Mouse (Mus musculus) hindbrain, embryonic 12.5 days (tissue): ENCODE measurements at regions not wholly inside any gene's neighbourhood (a gene's known extent, or its start where the extent isn't known, plus 50 kb on each side); places are given as distances from the start of the nearest gene placed in this dataset.
A peak's percentile ranks its signal among the peaks of the same experiment; 100 is the strongest.

Experiments
- ATAC-seq: fragments of 200-750 bp; cut with Nextera tagmentation; 2 replicates; pipeline ENCODE4 v1.8.0; 2017; ENCODE audit warnings: moderate TSS enrichment; ENCODE audit not compliant: low FRiP score
- H3K27ac ChIP-seq: fragments of 300-500 bp; sonication (generic); 2 replicates; pipeline ENCODE4 v1.5.1; 2016; ENCODE audit warnings: mild to moderate bottlenecking
- H3K27me3 ChIP-seq: fragments of 300-500 bp; sonication (generic); 2 replicates; pipeline ENCODE4 v1.6.1; 2016; ENCODE audit warnings: mild to moderate bottlenecking
- H3K36me3 ChIP-seq: fragments of 300-500 bp; sonication (generic); 2 replicates; pipeline ENCODE4 v1.6.1; 2016; ENCODE audit warnings: mild to moderate bottlenecking
- H3K4me1 ChIP-seq: fragments of 300-500 bp; sonication (generic); 2 replicates; pipeline ENCODE4 v1.6.1; 2016
- H3K4me2 ChIP-seq: fragments of 300-500 bp; sonication (generic); replicated peaks from 2 replicates; pipeline ENCODE4 v1.6.1; 2016; ENCODE audit warnings: mild to moderate bottlenecking
- H3K4me3 ChIP-seq: fragments of 300-500 bp; sonication (generic); 2 replicates; pipeline ENCODE4 v1.5.1; 2016; ENCODE audit warnings: mild to moderate bottlenecking
- H3K9ac ChIP-seq: fragments of 300-500 bp; sonication (generic); 2 replicates; pipeline ENCODE4 v1.6.1; 2016; ENCODE audit warnings: mild to moderate bottlenecking, moderate library complexity
- H3K9me3 ChIP-seq: fragments of 300-500 bp; sonication (generic); replicated peaks from 2 replicates; pipeline ENCODE4 v1.6.1; 2016; ENCODE audit warnings: mild to moderate bottlenecking
- WGBS: fragments of 180-500 bp; shearing (Covaris S2); methylation state at CpG from one replicate; pipeline ENCODE4 v1.1.7; 2016; 5-methylcytosine and 5-hydroxymethylcytosine counted together

- no peaks in the 10 kb centered on the region for H3K27me3 ChIP-seq
- no peak overlapping the region for H3K9ac ChIP-seq
- no peak overlapping the region for H3K4me2 ChIP-seq
- 90% methylated on average over 3 of the region's 3 CpGs for WGBS
- no peak for ATAC-seq
- H3K27ac ChIP-seq, result no peak overlapping the region
- no peaks in the 10 kb centered on the region for H3K9me3 ChIP-seq
- H3K4me1 ChIP-seq, result no peaks in the 10 kb centered on the region
- no peaks in the 10 kb centered on the region for H3K36me3 ChIP-seq
- H3K4me3 ChIP-seq, result no peak overlapping the region
Observed at GRCm38 (mm10) chr7:134436917-134437316, 51.5 kb upstream of the D7Ertd443e start.

- ATAC-seq, result no peak
- H3K27me3 ChIP-seq, result no peaks in the 10 kb centered on the region
- no peak overlapping the region for H3K4me2 ChIP-seq
- H3K4me1 ChIP-seq, result no peaks in the 10 kb centered on the region
- H3K9me3 ChIP-seq, result no peaks in the 10 kb centered on the region
- WGBS, result 94% methylated on average over 5 of the region's 5 CpGs
- H3K9ac ChIP-seq, result no peak overlapping the region
- H3K27ac ChIP-seq, result no peak overlapping the region
- H3K4me3 ChIP-seq, result no peak overlapping the region
- no peaks in the 10 kb centered on the region for H3K36me3 ChIP-seq
Observed at GRCm38 (mm10) chr7:134439281-134439680, 53.8 kb upstream of the D7Ertd443e start.

DNA sequence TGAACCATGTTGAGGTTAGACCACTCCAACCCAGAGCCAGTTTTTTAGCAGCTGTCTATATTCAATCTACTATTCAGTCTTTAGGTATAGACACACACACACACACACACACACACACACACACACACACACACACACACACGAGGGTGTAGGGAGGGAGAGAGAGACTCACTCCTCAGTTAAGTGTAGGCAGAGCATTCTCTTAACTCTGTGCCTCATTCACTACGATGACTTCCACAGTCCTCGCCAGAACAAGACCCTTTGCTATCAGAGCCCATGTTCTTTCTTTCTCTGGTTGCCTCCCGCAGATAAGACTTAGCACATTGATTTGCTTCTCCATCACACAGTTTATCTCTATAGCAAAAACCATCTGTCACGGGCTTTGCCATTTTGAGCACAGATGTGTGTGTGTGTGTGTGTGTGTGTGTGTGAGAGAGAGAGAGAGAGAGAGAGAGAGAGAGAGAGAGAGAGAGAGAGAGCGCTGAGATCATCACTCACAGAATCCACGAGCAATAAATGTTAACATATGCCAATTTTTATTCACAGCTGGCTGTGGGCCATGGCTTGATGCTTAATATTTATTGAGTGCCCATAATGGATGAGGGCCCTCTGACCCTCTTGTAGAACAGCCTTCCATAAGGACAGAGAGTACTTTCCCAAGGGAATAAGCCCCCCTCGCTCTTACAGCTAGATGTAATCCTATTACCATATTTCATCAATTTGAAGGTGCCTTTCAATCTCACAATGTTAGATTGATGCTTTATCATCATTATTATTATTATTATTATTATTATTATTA, 59.7 kb upstream of the D7Ertd443e start:
- H3K4me3 ChIP-seq, result no peak overlapping the region
- H3K27ac ChIP-seq, result 0 out of 2 replicates have a peak overlapping the region, but pooled peaks have one; percentile 12
- WGBS, result 70% methylated on average over 7 of the region's 8 CpGs
- H3K9me3 ChIP-seq, result no peaks in the 10 kb centered on the region
- H3K27me3 ChIP-seq, result no peaks in the 10 kb centered on the region
- H3K4me1 ChIP-seq, result no peaks in the 10 kb centered on the region
- no peak overlapping the region for H3K4me2 ChIP-seq
- no peak for ATAC-seq
- no peak overlapping the region for H3K9ac ChIP-seq
- H3K36me3 ChIP-seq, result no peaks in the 10 kb centered on the region

DNA sequence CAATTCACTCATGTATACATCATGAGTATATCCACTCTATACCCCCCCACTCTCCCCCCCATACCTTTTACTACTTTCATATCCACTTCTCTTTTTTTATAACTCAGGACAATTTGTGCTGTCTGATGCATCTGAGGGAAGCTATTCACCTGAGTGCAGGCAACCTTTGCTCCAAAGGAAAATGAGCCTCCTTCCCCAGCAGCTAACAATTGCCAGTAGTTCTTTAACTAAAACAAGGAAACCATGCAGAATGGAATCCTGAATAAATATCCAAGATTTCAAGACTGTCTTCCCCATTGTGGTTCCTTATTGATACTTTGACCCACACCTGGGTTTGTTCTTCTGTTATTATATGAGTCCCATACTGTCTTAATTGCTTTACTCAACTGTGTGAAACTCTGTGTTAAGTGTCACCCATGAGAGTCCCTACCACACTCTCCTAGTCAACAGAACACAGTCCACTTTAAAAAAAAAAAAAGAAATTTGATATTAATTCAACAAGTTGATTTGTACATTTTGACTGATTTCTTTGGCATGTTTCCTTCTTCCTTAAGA, 62.3 kb upstream of the D7Ertd443e start:
- Histone ChIP-seq H3K4me3 (no peak overlapping the region), H3K9me3 (no peaks in the 10 kb centered on the region), H3K36me3 (no peaks in the 10 kb centered on the region), H3K4me2 (no peak overlapping the region), H3K27ac (no peak overlapping the region), H3K27me3 (no peaks in the 10 kb centered on the region), H3K4me1 (no peaks in the 10 kb centered on the region), H3K9ac (no peak overlapping the region)
- ATAC-seq, result no peak

GRCm38 (mm10) chr7:134448831-134449230, 63.4 kb upstream of the D7Ertd443e start:
- no peaks in the 10 kb centered on the region for H3K4me1 ChIP-seq
- 86% methylated on average over 2 of the region's 2 CpGs for WGBS
- no peak overlapping the region for H3K27ac ChIP-seq
- H3K4me2 ChIP-seq, result no peak overlapping the region
- no peaks in the 10 kb centered on the region; the same call in 1 of the 2 replicates for H3K9me3 ChIP-seq
- H3K36me3 ChIP-seq, result no peaks in the 10 kb centered on the region
- H3K9ac ChIP-seq, result no peak overlapping the region
- ATAC-seq, result no peak
- no peaks in the 10 kb centered on the region for H3K27me3 ChIP-seq
- H3K4me3 ChIP-seq, result no peak overlapping the region

- H3K4me1 ChIP-seq, result 0 out of 2 replicates have a peak, but pooled peaks cover 3% of the 10 kb centered on the region
- H3K9me3 ChIP-seq, result no peaks in the 10 kb centered on the region
- no peaks in the 10 kb centered on the region for H3K27me3 ChIP-seq
- no peak overlapping the region for H3K4me3 ChIP-seq
- H3K36me3 ChIP-seq, result no peaks in the 10 kb centered on the region
- ATAC-seq, result no peak
- H3K27ac ChIP-seq, result no peak overlapping the region
- H3K4me2 ChIP-seq, result no peak overlapping the region
- 82% methylated on average over 3 of the region's 3 CpGs for WGBS
- no peak overlapping the region for H3K9ac ChIP-seq
Observed at GRCm38 (mm10) chr7:134462677-134463076, 77.2 kb upstream of the D7Ertd443e start.

DNA sequence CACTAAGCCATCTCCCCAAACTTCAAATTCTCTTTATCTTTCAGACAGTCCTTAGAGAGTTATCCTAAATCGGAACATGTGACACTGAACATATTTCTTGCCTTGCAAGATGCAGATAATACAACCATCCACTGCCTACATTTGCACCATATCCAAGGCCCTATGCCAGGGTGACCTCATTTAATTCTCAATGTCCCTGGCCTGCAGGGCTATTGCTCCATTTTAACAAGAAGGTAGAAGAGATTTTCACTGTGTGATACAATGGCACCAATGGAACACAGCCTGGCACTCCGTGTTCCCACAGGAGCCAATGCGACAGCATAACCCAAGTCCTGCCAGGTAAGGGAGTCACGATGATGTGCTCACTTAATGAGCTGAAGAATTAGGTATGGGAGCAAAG, 77.9 kb upstream of the D7Ertd443e start:
- Histone ChIP-seq H3K36me3 (no peaks in the 10 kb centered on the region), H3K4me3 (no peak overlapping the region), H3K4me2 (no peak overlapping the region), H3K27me3 (no peaks in the 10 kb centered on the region), H3K27ac (no peak overlapping the region), H3K9me3 (no peaks in the 10 kb centered on the region), H3K4me1 (0 out of 2 replicates have a peak, but pooled peaks cover 3% of the 10 kb centered on the region), H3K9ac (no peak overlapping the region)
- 93% methylated on average over 4 of the region's 4 CpGs for WGBS
- ATAC-seq, result no peak

DNA sequence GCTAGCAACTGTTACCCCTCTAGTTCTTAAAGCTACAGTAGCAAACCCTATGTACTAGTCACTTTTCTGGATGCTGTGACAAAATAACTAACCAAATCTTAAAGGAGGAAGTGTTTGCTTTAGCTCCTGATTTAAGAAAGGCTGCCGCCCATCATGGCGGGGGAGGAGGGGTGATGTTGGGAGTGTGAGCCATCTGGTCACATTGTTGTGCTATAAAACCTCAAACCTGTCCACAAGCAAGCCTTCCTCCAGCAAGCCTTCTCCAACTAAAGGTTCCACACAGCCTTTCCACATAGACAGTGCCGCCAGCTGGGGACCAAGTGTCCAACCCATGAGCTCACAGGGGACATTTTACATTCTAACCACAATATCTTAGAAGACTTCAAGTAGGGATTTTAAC, 81.8 kb upstream of the D7Ertd443e start:
- Histone ChIP-seq H3K27ac (no peak overlapping the region), H3K27me3 (no peaks in the 10 kb centered on the region), H3K9ac (no peak overlapping the region), H3K4me1 (0 out of 2 replicates have a peak, but pooled peaks cover 3% of the 10 kb centered on the region), H3K9me3 (no peaks in the 10 kb centered on the region), H3K4me2 (no peak overlapping the region), H3K36me3 (no peaks in the 10 kb centered on the region), H3K4me3 (no peak overlapping the region)
- 87% methylated on average over 3 of the region's 3 CpGs for WGBS
- no peak for ATAC-seq

DNA sequence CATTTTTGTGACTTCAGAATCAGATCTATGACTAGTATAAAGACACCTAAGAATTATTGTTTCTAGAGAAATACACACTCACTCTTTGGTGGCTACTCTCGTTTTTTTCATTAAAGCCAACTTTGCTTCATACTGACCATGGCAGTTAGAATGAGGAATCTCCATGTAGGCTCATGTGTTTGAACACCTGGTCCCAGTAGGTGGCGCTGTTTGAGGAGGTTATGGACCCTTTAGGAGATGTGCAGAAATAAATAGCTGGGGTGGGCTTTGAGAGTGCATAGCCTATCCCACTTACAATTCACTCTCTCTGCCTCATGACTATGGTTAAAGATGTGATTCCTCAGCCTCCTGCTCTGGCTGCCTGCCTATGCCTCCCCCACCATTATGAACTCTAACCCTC, 85.8 kb upstream of the D7Ertd443e start:
- Histone ChIP-seq H3K4me1 (0 out of 2 replicates have a peak, but pooled peaks cover 3% of the 10 kb centered on the region), H3K9ac (no peak overlapping the region), H3K9me3 (no peaks in the 10 kb centered on the region), H3K27me3 (no peaks in the 10 kb centered on the region), H3K36me3 (no peaks in the 10 kb centered on the region), H3K4me3 (no peak overlapping the region), H3K27ac (no peak overlapping the region), H3K4me2 (no peak overlapping the region)
- WGBS, result 31% methylated on average over 2 of the region's 2 CpGs
- no peak for ATAC-seq

DNA sequence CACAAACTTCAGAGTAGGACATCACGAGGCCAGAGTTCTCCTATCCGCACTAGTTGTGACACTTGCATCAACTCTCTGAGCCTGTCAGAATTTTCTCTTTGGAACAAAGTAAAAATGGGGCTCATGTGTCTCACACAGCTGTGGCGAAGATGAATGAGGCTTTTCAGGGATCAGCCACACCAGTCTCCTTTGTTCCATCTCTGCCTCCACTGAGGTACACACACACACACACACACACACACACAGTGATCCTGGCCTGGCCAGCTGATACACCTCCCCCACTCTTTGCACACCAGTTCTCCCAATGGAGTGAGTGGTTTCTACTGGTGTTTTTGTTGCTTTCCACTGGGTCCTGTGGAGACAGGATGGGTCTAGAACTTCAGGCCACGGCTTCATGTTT, 105.9 kb upstream of the D7Ertd443e start:
- WGBS, result 64% methylated on average over 4 of the region's 4 CpGs
- H3K4me1 ChIP-seq, result no peaks in the 10 kb centered on the region
- H3K27me3 ChIP-seq, result no peaks in the 10 kb centered on the region
- ATAC-seq, result no peak
- no peak overlapping the region for H3K4me2 ChIP-seq
- H3K9ac ChIP-seq, result no peak overlapping the region
- no peak overlapping the region for H3K27ac ChIP-seq
- H3K36me3 ChIP-seq, result no peaks in the 10 kb centered on the region
- no peaks in the 10 kb centered on the region for H3K9me3 ChIP-seq
- no peak overlapping the region for H3K4me3 ChIP-seq

- Histone ChIP-seq H3K9me3 (no peaks in the 10 kb centered on the region), H3K4me3 (no peak overlapping the region), H3K4me2 (no peak overlapping the region), H3K27me3 (no peaks in the 10 kb centered on the region), H3K36me3 (no peaks in the 10 kb centered on the region), H3K4me1 (0 out of 2 replicates have a peak, but pooled peaks cover 3% of the 10 kb centered on the region), H3K9ac (no peak overlapping the region), H3K27ac (no peak overlapping the region)
- no peak for ATAC-seq
- WGBS, result 80% methylated on average over 11 of the region's 11 CpGs
Observed at GRCm38 (mm10) chr7:134497219-134497618, 111.8 kb upstream of the D7Ertd443e start.

- H3K4me3 ChIP-seq, result no peak overlapping the region
Observed at GRCm38 (mm10) chr7:134497870-134498269, 112.4 kb upstream of the D7Ertd443e start.

GRCm38 (mm10) chr7:134498716-134499115, 113.3 kb upstream of the D7Ertd443e start:
- Histone ChIP-seq H3K27me3 (no peaks in the 10 kb centered on the region), H3K36me3 (no peaks in the 10 kb centered on the region), H3K4me1 (0 out of 2 replicates have a peak, but pooled peaks cover 3% of the 10 kb centered on the region), H3K4me2 (no peak overlapping the region), H3K4me3 (no peak overlapping the region), H3K27ac (no peak overlapping the region), H3K9ac (no peak overlapping the region), H3K9me3 (no peaks in the 10 kb centered on the region)
- ATAC-seq, result no peak
- WGBS, result 78% methylated on average over 9 of the region's 9 CpGs

More at GRCm38 (mm10) chr7:134497870-134498269, 112.4 kb upstream of the D7Ertd443e start:
- Histone ChIP-seq H3K4me1 (0 out of 2 replicates have a peak, but pooled peaks cover 3% of the 10 kb centered on the region), H3K4me2 (no peak overlapping the region), H3K9me3 (no peaks in the 10 kb centered on the region), H3K27me3 (no peaks in the 10 kb centered on the region), H3K9ac (no peak overlapping the region), H3K27ac (no peak overlapping the region), H3K36me3 (no peaks in the 10 kb centered on the region)
- WGBS, result 83% methylated on average over 4 of the region's 4 CpGs
- no peak for ATAC-seq
